Mouse (Mus musculus) intestine, embryonic 16.5 days (tissue): ENCODE data around the gene Hoxd9. TPM values are rescaled to one million over a fixed set of nuclear protein-coding genes. Genes with fewer than 3 reads are reported as not detected.

Source experiments
- ATAC-seq: fragments of 200-750 bp; cut with Nextera tagmentation; 2 replicates; pipeline ENCODE4 v1.8.0; 2017; ENCODE audit warnings: moderate TSS enrichment, moderate library complexity
- H3K27ac ChIP-seq: fragments of 300-500 bp; sonication (generic); 2 replicates; pipeline ENCODE4 v1.5.1; 2014; ENCODE audit warnings: mild to moderate bottlenecking, low read length
- H3K27me3 ChIP-seq: fragments of 300-500 bp; sonication (generic); replicated peaks from 2 replicates; pipeline ENCODE4 v1.6.1; 2014; ENCODE audit warnings: low read length, control low read depth, mixed read lengths; ENCODE audit not compliant: control insufficient read depth, insufficient read depth
- H3K36me3 ChIP-seq: fragments of 300-500 bp; sonication (generic); 2 replicates; pipeline ENCODE4 v1.6.1; 2014; ENCODE audit warnings: low read length, control low read depth; ENCODE audit not compliant: control insufficient read depth, insufficient read depth
- H3K4me1 ChIP-seq: fragments of 300-500 bp; sonication (generic); 2 replicates; pipeline ENCODE4 v1.6.1; 2014; ENCODE audit warnings: low read length, control low read depth, mixed read lengths; ENCODE audit not compliant: control insufficient read depth, insufficient read depth
- H3K4me2 ChIP-seq: fragments of 300-500 bp; sonication (generic); 2 replicates; pipeline ENCODE4 v1.6.1; 2014; ENCODE audit warnings: low read depth, low read length, control low read depth
- H3K4me3 ChIP-seq: fragments of 300-500 bp; sonication (generic); 2 replicates; pipeline ENCODE4 v1.5.1; 2014; ENCODE audit warnings: mild to moderate bottlenecking, low read length
- H3K9ac ChIP-seq: fragments of 300-500 bp; sonication (generic); 2 replicates; pipeline ENCODE4 v1.6.1; 2014; ENCODE audit warnings: low read depth, low read length
- H3K9me3 ChIP-seq: fragments of 300-500 bp; sonication (generic); 2 replicates; pipeline ENCODE4 v1.6.1; 2016; ENCODE audit warnings: low read length, control low read depth; ENCODE audit not compliant: control insufficient read depth
- WGBS: fragments of 180-500 bp; shearing (Covaris S2); extraction: QIAGEN DNeasy Blood & Tissue Kit; methylation state at CpG from one replicate; pipeline ENCODE4 v1.1.7; 2014; 5-methylcytosine and 5-hydroxymethylcytosine counted together
- polyA plus RNA-seq: library from polyadenylated mRNA; unstranded; fragments of >200 nt; fragmentation: Nextera tagmentation; extraction: Ambion mirVana; gene quantifications from 2 replicates; pipeline ENCODE4 v1.2.1, GENCODE M21; 2015

The Hoxd9 gene
- polyA plus RNA-seq = 1.8 and 2.5 TPM in 2 replicates

GRCm38 (mm10) chr2:74697567-74698121 lies at the start of gene Hoxd9:
Hoxd9 (plus strand) TSS chr2:74697727.
- Histone ChIP-seq H3K9ac (peak within 1 kb of the TSS; percentile 62), H3K4me3 (peak within 1 kb of the TSS; percentile 48), H3K36me3 (no peaks in the 10 kb centered on the region), H3K4me2 (peak within 1 kb of the TSS; percentile 67), H3K4me1 (peaks cover 4% of the 10 kb centered on the region; the same call in 1 of the 2 replicates), H3K27ac (peak within 1 kb of the TSS; percentile 37; the same call in 1 of the 2 replicates), H3K27me3 (peaks cover 88% of the 10 kb centered on the region), H3K9me3 (no peaks in the 10 kb centered on the region)
- under 1% methylated on average over 43 of the region's 43 CpGs for WGBS
- peak; percentile 62 for ATAC-seq

GRCm38 (mm10) chr2:74652996-74653340 lies 44.6 kb upstream of the Hoxd9 start:
- Histone ChIP-seq H3K4me1 (no peaks in the 10 kb centered on the region; the same call in 1 of the 2 replicates), H3K9me3 (no peaks in the 10 kb centered on the region), H3K27ac (no peak overlapping the region), H3K9ac (no peak overlapping the region), H3K4me3 (no peak overlapping the region), H3K27me3 (peaks cover 70% of the 10 kb centered on the region), H3K36me3 (no peaks in the 10 kb centered on the region), H3K4me2 (no peak overlapping the region)
- WGBS = 43% methylated on average over 2 of the region's 2 CpGs
- ATAC-seq = no peak

- ATAC-seq = no peak
- Histone ChIP-seq H3K27ac (no peak overlapping the region), H3K4me3 (no peak overlapping the region), H3K9ac (no peak overlapping the region), H3K36me3 (no peaks in the 10 kb centered on the region), H3K27me3 (peaks cover 67% of the 10 kb centered on the region), H3K9me3 (no peaks in the 10 kb centered on the region), H3K4me1 (no peaks in the 10 kb centered on the region; the same call in 1 of the 2 replicates), H3K4me2 (no peak overlapping the region)
- 18% methylated on average over 17 of the region's 17 CpGs for WGBS
Observed at GRCm38 (mm10) chr2:74653781-74654535, 43.6 kb upstream of the Hoxd9 start.

GRCm38 (mm10) chr2:74654743-74655419 lies 42.6 kb upstream of the Hoxd9 start:
- Histone ChIP-seq H3K27me3 (peaks cover 61% of the 10 kb centered on the region), H3K4me3 (no peak overlapping the region), H3K36me3 (no peaks in the 10 kb centered on the region), H3K4me1 (no peaks in the 10 kb centered on the region; the same call in 1 of the 2 replicates), H3K4me2 (no peak overlapping the region), H3K27ac (no peak overlapping the region), H3K9me3 (no peaks in the 10 kb centered on the region), H3K9ac (no peak overlapping the region)
- peak; percentile 16; the same call in 1 of the 2 replicates for ATAC-seq
- 4% methylated on average over 20 of the region's 20 CpGs for WGBS

- ATAC-seq = peak; percentile 69; the same call in 1 of the 2 replicates
Observed at GRCm38 (mm10) chr2:74655420-74655781, 42.1 kb upstream of the Hoxd9 start.

GRCm38 (mm10) chr2:74655821-74656631 lies 41.5 kb upstream of the Hoxd9 start:
- Histone ChIP-seq H3K9me3 (no peaks in the 10 kb centered on the region), H3K9ac (peak overlapping the region; percentile 24; the same call in 1 of the 2 replicates), H3K4me2 (peak overlapping the region; percentile 61), H3K27me3 (peaks cover 60% of the 10 kb centered on the region), H3K4me3 (peak overlapping the region; percentile 46), H3K27ac (no peak overlapping the region), H3K4me1 (no peaks in the 10 kb centered on the region; the same call in 1 of the 2 replicates), H3K36me3 (no peaks in the 10 kb centered on the region)
- 1% methylated on average over 45 of the region's 69 CpGs for WGBS
- 0 out of 2 replicates have a peak, but pooled peaks have one; percentile 34 for ATAC-seq

More at GRCm38 (mm10) chr2:74655420-74655781, 42.1 kb upstream of the Hoxd9 start:
- under 1% methylated on average over 28 of the region's 47 CpGs for WGBS
- H3K4me2 ChIP-seq = peak overlapping the region; percentile 61
- no peak overlapping the region for H3K27ac ChIP-seq
- no peaks in the 10 kb centered on the region for H3K9me3 ChIP-seq
- H3K9ac ChIP-seq = peak overlapping the region; percentile 24; the same call in 1 of the 2 replicates
- no peaks in the 10 kb centered on the region; the same call in 1 of the 2 replicates for H3K4me1 ChIP-seq
- H3K36me3 ChIP-seq = no peaks in the 10 kb centered on the region
- peak overlapping the region; percentile 46 for H3K4me3 ChIP-seq
- peaks cover 59% of the 10 kb centered on the region for H3K27me3 ChIP-seq

- no peaks in the 10 kb centered on the region for H3K9me3 ChIP-seq
- no peak for ATAC-seq
- H3K9ac ChIP-seq = no peak overlapping the region
- H3K36me3 ChIP-seq = no peaks in the 10 kb centered on the region
- H3K27me3 ChIP-seq = peaks cover 63% of the 10 kb centered on the region
- no peak overlapping the region for H3K27ac ChIP-seq
- 3% methylated on average over 4 of the region's 4 CpGs for WGBS
- no peak overlapping the region for H3K4me3 ChIP-seq
- H3K4me2 ChIP-seq = no peak overlapping the region
- no peaks in the 10 kb centered on the region; the same call in 1 of the 2 replicates for H3K4me1 ChIP-seq
Observed at GRCm38 (mm10) chr2:74656632-74657021, 40.9 kb upstream of the Hoxd9 start.

GRCm38 (mm10) chr2:74657251-74658023 lies 40.1 kb upstream of the Hoxd9 start:
- H3K9me3 ChIP-seq = no peaks in the 10 kb centered on the region
- 3% methylated on average over 62 of the region's 62 CpGs for WGBS
- no peaks in the 10 kb centered on the region; the same call in 1 of the 2 replicates for H3K4me1 ChIP-seq
- peak overlapping the region; percentile 13; the same call in 1 of the 2 replicates for H3K4me3 ChIP-seq
- H3K9ac ChIP-seq = no peak overlapping the region
- H3K4me2 ChIP-seq = 0 out of 2 replicates have a peak overlapping the region, but pooled peaks have one; percentile 7
- ATAC-seq = no peak
- H3K27ac ChIP-seq = no peak overlapping the region
- no peaks in the 10 kb centered on the region for H3K36me3 ChIP-seq
- peaks cover 63% of the 10 kb centered on the region for H3K27me3 ChIP-seq
